In genomic region chr14:57709171-57709570, GRCm38 (mm10) we compare ENCODE assay signal across 10 mouse cellular contexts. TPM values are rescaled to one million over a fixed set of nuclear protein-coding genes. Genes with fewer than 3 reads are reported as not detected.
DNase-seq lines count a peak whose midpoint lies in the region; ATAC-seq and TF ChIP-seq lines count a peak whose summit lies in the region.
"Had no signal": no experiment of that assay in that cellular context is flagged by ENCODE, and none has a peak within 500 bp of the region (broad histone marks: within the 10 kb centered on the region; RNA-seq: fewer than 3 reads in every experiment).

No protein-coding gene starts in this region.

- peak; percentile 63 for TF ChIP-seq EP300 in lung, postnatal 0 days (IDR thresholded peaks at IDR 0.05)

- no peak overlapping the region for H3K9ac ChIP-seq in neural tube, embryonic 12.5 days
- no peak overlapping the region for H3K9ac ChIP-seq in neural tube, embryonic 15.5 days (replicated peaks)
- H3K9ac ChIP-seq in lung, postnatal 0 days (replicated peaks; ENCODE audit: low read depth): no peak overlapping the region
- no peak overlapping the region for H3K9ac ChIP-seq in intestine, embryonic 15.5 days
- no peak overlapping the region for H3K9ac ChIP-seq in intestine, postnatal 0 days (ENCODE audit: low read depth, low read length)

- DNase-seq in heart, postnatal 4 days: peak; percentile 52
- peak; percentile 79 for DNase-seq in lung, postnatal 0 days (ENCODE audit: low spot score)
- no peak for DNase-seq in left cerebral cortex, adult 8-10 months (ENCODE audit: low spot score in 2 of 2)
- no peak for DNase-seq in testis, postnatal 10 days (ENCODE audit: low spot score)

- 0 out of 2 replicates have a peak overlapping the region, but pooled peaks have one; percentile 4 for H3K4me2 ChIP-seq in neural tube, embryonic 12.5 days (replicated peaks)
- no peak overlapping the region for H3K4me2 ChIP-seq in neural tube, embryonic 15.5 days
- no peak overlapping the region for H3K4me2 ChIP-seq in lung, postnatal 0 days (replicated peaks; ENCODE audit: low read depth, low read length)
- no peak overlapping the region for H3K4me2 ChIP-seq in intestine, embryonic 15.5 days (replicated peaks)
- no peak overlapping the region for H3K4me2 ChIP-seq in intestine, postnatal 0 days (replicated peaks; ENCODE audit: low read depth)

- peak; percentile 46; the same call in 1 of the 2 replicates for ATAC-seq in neural tube, embryonic 12.5 days (ENCODE audit: low FRiP score, low read depth)
- no peak for ATAC-seq in neural tube, embryonic 15.5 days (ENCODE audit: low FRiP score)
- ATAC-seq in lung, postnatal 0 days: peak; percentile 78
- ATAC-seq in intestine, embryonic 15.5 days: no peak
- no peak for ATAC-seq in intestine, postnatal 0 days

- no peak for TF ChIP-seq CTCF in lung, postnatal 0 days (IDR thresholded peaks at IDR 0.05)
- TF ChIP-seq CTCF in intestine, postnatal 0 days (IDR thresholded peaks at IDR 0.05; ENCODE audit: low read depth): no peak

- 19% methylated on average over 10 of the region's 10 CpGs for WGBS in neural tube, embryonic 12.5 days
- WGBS in neural tube, embryonic 15.5 days: 24% methylated on average over 10 of the region's 10 CpGs
- WGBS in lung, postnatal 0 days: 34% methylated on average over 10 of the region's 10 CpGs
- WGBS in intestine, embryonic 15.5 days: 70% methylated on average over 10 of the region's 10 CpGs
- WGBS in intestine, postnatal 0 days: 70% methylated on average over 10 of the region's 10 CpGs

- no peaks in the 10 kb centered on the region for H3K9me3 ChIP-seq in neural tube, embryonic 12.5 days
- H3K9me3 ChIP-seq in neural tube, embryonic 15.5 days (replicated peaks): no peaks in the 10 kb centered on the region
- no peaks in the 10 kb centered on the region for H3K9me3 ChIP-seq in lung, postnatal 0 days (ENCODE audit: low read length)
- H3K9me3 ChIP-seq in intestine, embryonic 15.5 days: no peaks in the 10 kb centered on the region
- H3K9me3 ChIP-seq in intestine, postnatal 0 days (ENCODE audit: control insufficient read depth): no peaks in the 10 kb centered on the region

- H3K36me3 ChIP-seq in neural tube, embryonic 12.5 days: no peaks in the 10 kb centered on the region
- H3K36me3 ChIP-seq in neural tube, embryonic 15.5 days: no peaks in the 10 kb centered on the region
- peaks cover 5% of the 10 kb centered on the region; the same call in 1 of the 2 replicates for H3K36me3 ChIP-seq in lung, postnatal 0 days (ENCODE audit: insufficient read depth, low read length)
- H3K36me3 ChIP-seq in intestine, embryonic 15.5 days: no peaks in the 10 kb centered on the region
- H3K36me3 ChIP-seq in intestine, postnatal 0 days (ENCODE audit: control insufficient read depth, insufficient read depth): peaks cover 4% of the 10 kb centered on the region; the same call in 1 of the 2 replicates

- H3K4me1 ChIP-seq in neural tube, embryonic 12.5 days: peaks cover 15% of the 10 kb centered on the region
- peaks cover 30% of the 10 kb centered on the region for H3K4me1 ChIP-seq in neural tube, embryonic 15.5 days
- H3K4me1 ChIP-seq in lung, postnatal 0 days (ENCODE audit: insufficient read depth, low read depth, low read length): peaks cover 15% of the 10 kb centered on the region; the same call in 1 of the 2 replicates
- peaks cover 15% of the 10 kb centered on the region for H3K4me1 ChIP-seq in intestine, embryonic 15.5 days (replicated peaks)
- peaks cover 17% of the 10 kb centered on the region; the same call in 1 of the 2 replicates for H3K4me1 ChIP-seq in intestine, postnatal 0 days (replicated peaks; ENCODE audit: control insufficient read depth, insufficient read depth, low read length)

- H3K4me3 ChIP-seq in neural tube, embryonic 12.5 days: no peak overlapping the region
- no peak overlapping the region for H3K4me3 ChIP-seq in neural tube, embryonic 15.5 days (replicated peaks)
- H3K4me3 ChIP-seq in lung, postnatal 0 days (ENCODE audit: low read depth, low read length): no peak overlapping the region
- no peak overlapping the region for H3K4me3 ChIP-seq in intestine, embryonic 15.5 days (replicated peaks)
- H3K4me3 ChIP-seq in intestine, postnatal 0 days (ENCODE audit: low read depth, low read length): no peak overlapping the region

- no peaks in the 10 kb centered on the region for H3K27me3 ChIP-seq in neural tube, embryonic 12.5 days (replicated peaks)
- no peaks in the 10 kb centered on the region for H3K27me3 ChIP-seq in neural tube, embryonic 15.5 days (replicated peaks)
- no peaks in the 10 kb centered on the region for H3K27me3 ChIP-seq in lung, postnatal 0 days (replicated peaks; ENCODE audit: insufficient read depth, low read length)
- H3K27me3 ChIP-seq in intestine, embryonic 15.5 days (replicated peaks): no peaks in the 10 kb centered on the region
- H3K27me3 ChIP-seq in intestine, postnatal 0 days (replicated peaks; ENCODE audit: control insufficient read depth, insufficient read depth, low read length): no peaks in the 10 kb centered on the region

- no peak overlapping the region for H3K27ac ChIP-seq in neural tube, embryonic 12.5 days
- no peak overlapping the region for H3K27ac ChIP-seq in neural tube, embryonic 15.5 days (replicated peaks)
- peak overlapping the region; percentile 33 for H3K27ac ChIP-seq in lung, postnatal 0 days (ENCODE audit: low read length)
- no peak overlapping the region for H3K27ac ChIP-seq in intestine, embryonic 15.5 days
- no peak overlapping the region for H3K27ac ChIP-seq in intestine, postnatal 0 days (ENCODE audit: low read depth, low read length)

RNA-seq across cellular contexts. Expression of gene Gm49361, which starts 36.7 kb away (rescaled TPM):
- not detected in 2 replicates for polyA plus RNA-seq in neural tube, embryonic 12.5 days (2016; fragmentation: Nextera tagmentation; extraction: Ambion mirVana)
- not detected in 2 replicates for polyA plus RNA-seq in neural tube, embryonic 15.5 days (2015; fragmentation: Nextera tagmentation; extraction: Ambion mirVana)
- total RNA-seq in heart, postnatal 4 days (2021): under 1 TPM; 0.36 to 0.50 TPM
- polyA plus RNA-seq in lung, postnatal 0 days (2015; fragmentation: Nextera tagmentation; extraction: Ambion mirVana): not detected in 2 replicates
- 0.05 TPM in 1 of 2 replicates, not detected in the other for polyA plus RNA-seq in intestine, embryonic 15.5 days (2015; fragmentation: Nextera tagmentation; extraction: Ambion mirVana)
- total RNA-seq in left cerebral cortex, adult 8-10 months (2022): 1 to 10 TPM in 1 of 4 experiments, not detected in 3; 1.0 TPM
- polyA plus RNA-seq in intestine, postnatal 0 days (2015; fragmentation: Nextera tagmentation; extraction: Ambion mirVana): not detected in 2 replicates
- total RNA-seq: layer of hippocampus, postnatal 10 days had no signal
- polyA plus RNA-seq: neural tube, embryonic 14.5 days had no signal

RNA-seq across cellular contexts. Expression of gene Xpo4, which starts 43.9 kb away (rescaled TPM):
- polyA plus RNA-seq in neural tube, embryonic 12.5 days (2016; fragmentation: Nextera tagmentation; extraction: Ambion mirVana): 20.1 and 21.6 TPM in 2 replicates
- polyA plus RNA-seq in neural tube, embryonic 15.5 days (2015; fragmentation: Nextera tagmentation; extraction: Ambion mirVana): 11.0 and 13.3 TPM in 2 replicates
- total RNA-seq in heart, postnatal 4 days (2021): 10 to 100 TPM; 19.9 to 21.9 TPM
- 6.4 and 7.0 TPM in 2 replicates for polyA plus RNA-seq in lung, postnatal 0 days (2015; fragmentation: Nextera tagmentation; extraction: Ambion mirVana)
- 22.2 and 23.4 TPM in 2 replicates for polyA plus RNA-seq in intestine, embryonic 15.5 days (2015; fragmentation: Nextera tagmentation; extraction: Ambion mirVana)
- total RNA-seq in left cerebral cortex, adult 8-10 months (2022): 10 to 100 TPM; 10.9 to 14.8 (median 14.5) TPM
- 6.2 and 7.3 TPM in 2 replicates for polyA plus RNA-seq in intestine, postnatal 0 days (2015; fragmentation: Nextera tagmentation; extraction: Ambion mirVana)

RNA-seq across cellular contexts. Expression of gene Lats2, which starts 49.0 kb away (rescaled TPM):
- polyA plus RNA-seq in neural tube, embryonic 12.5 days (2016; fragmentation: Nextera tagmentation; extraction: Ambion mirVana): 18.6 and 20.6 TPM in 2 replicates
- 5.8 and 8.5 TPM in 2 replicates for polyA plus RNA-seq in neural tube, embryonic 15.5 days (2015; fragmentation: Nextera tagmentation; extraction: Ambion mirVana)
- 10 to 100 TPM; 53.8 to 56.0 TPM for total RNA-seq in heart, postnatal 4 days (2021)
- polyA plus RNA-seq in lung, postnatal 0 days (2015; fragmentation: Nextera tagmentation; extraction: Ambion mirVana): 24.2 and 27.5 TPM in 2 replicates
- polyA plus RNA-seq in intestine, embryonic 15.5 days (2015; fragmentation: Nextera tagmentation; extraction: Ambion mirVana): 16.2 and 16.9 TPM in 2 replicates
- total RNA-seq in left cerebral cortex, adult 8-10 months (2022): 10 to 100 TPM; 19.4 to 28.3 (median 24.8) TPM
- 8.6 and 9.6 TPM in 2 replicates for polyA plus RNA-seq in intestine, postnatal 0 days (2015; fragmentation: Nextera tagmentation; extraction: Ambion mirVana)

Comparison
In these comparisons a context has a peak if more than half of its experiments do, and no peak if none do; other contexts are left out.
1. ATAC-seq: peak in neural tube, embryonic 12.5 days (single experiment) and lung, postnatal 0 days (single experiment); none in neural tube, embryonic 15.5 days (single experiment), intestine, embryonic 15.5 days (single experiment) and intestine, postnatal 0 days (single experiment).
2. DNase-seq: peak in heart, postnatal 4 days (single experiment) and lung, postnatal 0 days (single experiment); none in left cerebral cortex, adult 8-10 months (0 of 2) and testis, postnatal 10 days (single experiment).